Mouse (Mus musculus) heart, adult 2 months (tissue): Measurements from ENCODE around the gene Slc9a9.

ENCODE experiments used
- CTCF ChIP-seq: fragments of 200-600 bp; IDR thresholded peaks from 2 replicates; pipeline ENCODE4 v1.8.1; 2022; ENCODE audit warnings: antibody characterized with exemption, mild to moderate bottlenecking, moderate library complexity
- EP300 ChIP-seq: fragments of 200-500 bp; IDR thresholded peaks from 2 replicates; pipeline ENCODE4 v1.6.1; 2011; ENCODE audit warnings: low read depth, low read length, control low read depth; ENCODE audit not compliant: insufficient read depth
- POLR2A ChIP-seq: fragments of 200-500 bp; IDR thresholded peaks from 2 replicates; pipeline ENCODE4 v1.6.1; 2011; ENCODE audit warnings: mild to moderate bottlenecking, low read depth, low read length, control low read depth; ENCODE audit not compliant: insufficient read depth

DNA sequence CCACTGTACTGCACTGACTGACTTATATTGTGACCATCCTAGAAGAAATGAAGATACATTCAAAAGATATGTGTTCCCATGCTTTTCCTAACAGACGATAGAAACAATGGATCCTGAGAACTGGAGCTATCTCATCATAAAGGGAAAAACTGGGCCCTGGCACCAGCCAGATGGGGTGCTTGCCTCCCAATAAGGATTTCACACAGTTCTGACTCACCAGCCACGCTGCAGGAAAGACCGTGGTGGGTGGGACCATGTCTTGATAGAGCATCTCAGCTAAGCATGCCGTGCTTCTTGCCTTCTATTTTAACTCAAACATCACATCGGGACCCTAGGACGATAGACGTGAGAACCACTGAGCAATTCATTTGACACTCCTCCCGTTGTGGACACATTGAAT is 60.7 kb downstream of the Slc9a9 start:
- TF ChIP-seq POLR2A (no peak), CTCF (no peak), EP300 (no peak)
